Mouse (Mus musculus) MEL-GATA-1-ER (cell line): Measurements from ENCODE around the gene Gtf2h2.
A peak's percentile ranks its signal among the peaks of the same experiment; 100 is the strongest.
"Not testable (repeated sequence)": the region's sequence is repeated elsewhere in the genome, so short reads cannot be mapped to it uniquely, and the experiment has no call there.

Experiments
- DNase-seq: peaks from one replicate; pipeline ENCODE4 v3.0.0-alpha.2; 2012; ENCODE audit warnings: low read depth; ENCODE audit errors: extremely low read depth

Gtf2h2 gene

GRCm38 (mm10) chr13:100492061-100492787 is at the start of gene Gtf2h2:
Gene Gtf2h2 (minus strand): TSS chr13:100492579.
- DNase-seq: peak; percentile 63

- DNase-seq: no peak
These were observed 43.8 kb upstream of the Gtf2h2 start for GRCm38 (mm10) chr13:100536149-100536548.

DNA sequence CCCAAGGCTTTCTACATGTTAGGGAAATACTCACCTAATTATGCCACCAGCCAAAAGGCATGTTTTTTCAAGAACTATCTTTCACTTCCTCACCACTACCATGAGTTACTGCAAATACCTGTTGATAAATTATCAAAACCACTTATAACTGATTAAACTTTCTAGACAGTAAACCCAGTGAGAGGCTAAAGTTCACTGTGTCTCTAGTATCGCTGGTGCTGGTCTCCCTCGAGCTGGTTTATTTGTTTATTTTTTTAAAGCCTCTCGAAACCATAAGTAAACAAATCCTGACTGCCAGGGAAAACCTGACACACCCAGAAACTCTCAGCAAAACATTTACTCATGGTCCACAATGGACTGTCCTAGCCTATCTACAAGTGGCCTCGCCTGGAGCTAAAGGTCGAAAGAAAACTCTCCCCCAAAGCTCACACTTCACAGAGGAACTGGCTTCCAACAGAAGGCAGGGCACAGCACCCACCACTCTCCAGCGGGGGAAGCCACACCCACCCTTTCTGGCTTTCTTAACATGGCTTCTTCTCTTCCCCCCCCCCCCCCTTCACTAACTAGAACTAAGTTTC is 40.5 kb upstream of the Gtf2h2 start:
- DNase-seq: no peak

DNA sequence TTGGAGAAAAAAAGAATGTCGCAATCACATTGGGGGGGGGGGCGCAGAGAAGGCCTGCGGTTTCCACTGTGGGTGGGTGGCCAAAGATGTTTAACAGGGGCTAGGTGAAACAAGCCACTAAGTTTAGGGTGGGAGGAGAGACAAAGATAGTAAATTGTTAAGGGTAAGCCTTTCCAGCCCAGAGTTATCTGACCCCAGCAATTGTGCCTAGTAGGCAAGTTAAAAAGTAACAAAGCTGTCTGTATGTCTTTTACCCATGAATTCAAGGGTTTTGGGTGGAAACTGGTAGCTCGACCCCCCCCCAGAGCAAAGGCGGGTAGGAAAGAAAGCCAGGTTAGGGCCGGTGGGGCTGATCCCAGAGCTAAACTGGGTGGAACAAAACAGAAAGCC is 34.3 kb upstream of the Gtf2h2 start:
- DNase-seq: no peak

DNA sequence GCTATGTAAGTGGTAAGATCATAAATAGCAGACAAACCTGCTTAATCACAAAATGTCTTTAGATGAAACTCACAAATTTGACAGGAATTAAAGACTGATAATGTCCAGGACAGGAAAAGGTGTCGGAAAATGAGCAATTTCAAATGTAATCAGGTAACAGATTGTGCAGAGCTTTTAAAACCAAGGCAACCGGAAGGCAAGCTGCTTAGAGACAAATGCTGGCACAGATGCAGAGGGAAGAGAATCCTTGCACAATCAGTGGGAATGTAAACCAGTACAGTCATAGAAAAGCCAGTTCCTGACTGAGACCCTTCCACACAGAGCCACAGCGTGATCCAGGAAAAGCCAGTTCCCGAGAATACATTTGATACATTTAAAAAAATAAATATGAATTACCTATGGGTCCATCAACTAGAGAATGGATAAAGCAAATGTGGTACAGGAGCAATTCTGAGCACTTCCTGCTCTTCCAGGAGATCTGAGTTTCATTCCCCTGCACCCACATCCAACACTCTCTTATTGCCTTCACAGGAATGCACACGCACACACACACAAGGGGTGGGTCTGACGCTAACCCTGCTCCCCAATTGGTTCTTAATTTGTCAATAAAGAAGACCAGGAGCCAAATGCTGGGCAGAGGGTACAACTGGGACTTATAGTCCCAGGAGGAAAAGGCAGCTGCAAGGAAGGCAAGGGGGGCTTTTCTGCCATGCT is 33.7 kb upstream of the Gtf2h2 start:
- no peak for DNase-seq

DNA sequence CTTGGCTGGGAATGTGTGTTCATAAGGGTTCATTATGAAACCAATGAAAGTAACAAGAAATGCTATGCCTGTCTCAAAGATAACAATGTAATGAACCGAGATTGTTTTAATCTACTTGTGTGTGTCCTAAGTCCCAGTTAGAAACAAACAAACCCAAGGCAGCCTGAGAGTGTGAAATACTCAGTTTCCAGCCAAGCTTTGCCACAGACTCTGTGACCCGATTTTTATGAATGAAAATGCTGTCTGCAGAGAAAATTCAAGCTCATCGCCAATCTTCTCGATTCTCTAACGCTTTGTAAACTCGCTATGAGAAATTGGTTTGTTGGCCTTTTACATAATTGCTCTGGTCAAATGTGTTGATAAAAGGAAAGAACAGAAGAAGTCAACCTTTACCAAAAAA is 32.5 kb upstream of the Gtf2h2 start:
- DNase-seq: no peak

GRCm38 (mm10) chr13:100523698-100524097 is 31.3 kb upstream of the Gtf2h2 start:
- DNase-seq: no peak

GRCm38 (mm10) chr13:100521724-100522591 is 29.6 kb upstream of the Gtf2h2 start:
- no peak for DNase-seq

GRCm38 (mm10) chr13:100519162-100519561 is 26.8 kb upstream of the Gtf2h2 start:
- no peak for DNase-seq

DNA sequence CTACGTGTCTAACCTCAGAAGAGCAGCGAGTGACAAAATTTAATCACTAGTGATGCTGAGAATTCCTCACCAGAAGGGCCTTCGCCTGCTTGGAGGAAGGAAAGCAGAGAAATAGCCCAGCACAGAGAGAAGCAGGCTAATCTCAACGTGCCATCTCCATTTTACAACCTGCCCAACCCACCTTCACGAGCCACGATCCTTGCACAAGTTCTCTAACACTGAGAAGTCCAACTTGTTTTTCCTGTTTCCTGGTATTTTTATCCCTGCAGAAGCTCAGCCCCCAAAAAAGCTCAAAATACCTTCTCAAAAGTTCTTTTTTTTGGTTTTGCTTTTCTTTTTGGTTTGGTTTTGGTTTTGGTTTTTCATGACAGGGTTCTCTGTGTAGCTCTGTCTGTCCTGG is 25.8 kb upstream of the Gtf2h2 start:
- no peak for DNase-seq

DNA sequence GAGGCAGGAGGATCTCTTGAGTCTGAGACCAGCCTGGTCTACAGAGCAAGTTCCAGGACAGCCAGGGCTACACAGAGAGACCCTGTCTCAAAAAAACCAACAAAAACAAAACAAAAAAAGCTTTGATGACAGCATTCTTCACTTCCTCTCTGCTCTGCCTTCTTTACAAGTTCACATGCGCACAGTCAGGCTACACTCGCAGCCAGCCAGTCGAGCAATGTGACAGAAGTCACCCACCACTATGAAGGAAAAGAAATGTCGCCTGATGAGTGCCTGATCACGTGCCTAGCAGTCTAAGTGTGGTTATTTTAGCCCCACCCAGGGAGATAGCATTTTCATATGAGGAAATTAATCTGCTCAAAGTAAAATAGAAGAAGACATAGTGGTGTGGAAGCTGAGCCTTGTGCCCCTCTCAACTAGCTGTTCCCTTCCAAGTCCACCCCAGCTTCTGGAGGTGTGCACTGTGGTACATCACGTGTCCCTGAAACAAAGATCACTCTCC is 25.3 kb upstream of the Gtf2h2 start:
- DNase-seq: no peak

DNA sequence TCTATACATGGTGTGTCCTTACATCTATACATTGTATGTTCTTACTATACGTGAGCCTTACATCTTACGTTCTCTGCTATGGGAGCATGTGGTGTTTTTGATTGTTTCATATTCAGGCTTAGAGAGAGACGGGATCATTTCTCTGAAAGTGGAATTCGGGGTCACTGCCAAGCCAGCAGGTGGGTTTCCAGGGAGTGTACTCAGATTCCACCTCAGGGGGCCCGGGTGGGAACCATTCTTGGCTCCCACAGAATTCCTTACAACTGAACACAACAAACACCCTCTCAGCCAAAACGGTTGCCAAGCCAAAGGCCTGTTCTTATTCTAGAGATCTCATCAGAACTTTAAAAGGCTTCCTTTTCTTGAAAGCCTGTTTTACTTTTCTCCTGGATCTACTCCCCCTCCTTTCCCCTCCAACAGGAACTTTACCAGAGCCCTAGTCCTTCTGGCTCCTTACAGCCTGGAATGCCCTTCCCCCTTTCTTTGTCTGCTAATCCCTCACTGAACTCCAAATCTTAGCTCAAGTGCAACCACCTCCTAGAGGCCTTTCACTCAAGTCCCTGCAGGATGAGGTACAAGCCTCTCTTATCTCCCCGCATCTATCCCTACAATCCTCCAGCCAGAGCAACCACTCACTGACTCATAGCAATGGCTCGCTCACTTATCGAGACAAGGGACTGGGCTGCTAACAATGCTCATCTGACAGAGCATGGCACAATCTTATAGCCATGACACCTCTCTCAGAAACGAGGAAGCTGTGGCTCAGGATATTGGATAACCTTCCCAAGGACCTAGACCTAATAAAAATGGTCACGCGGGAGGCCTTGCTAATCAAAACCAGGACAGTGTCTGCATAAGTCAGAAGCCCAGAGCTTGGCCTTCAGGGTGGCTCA is 24.1 kb upstream of the Gtf2h2 start:
- DNase-seq: no peak

GRCm38 (mm10) chr13:100512792-100513191 is 20.4 kb upstream of the Gtf2h2 start:
- peak; percentile 12 for DNase-seq

GRCm38 (mm10) chr13:100511860-100512364 is 19.5 kb upstream of the Gtf2h2 start:
- peak; percentile 10 for DNase-seq

DNA sequence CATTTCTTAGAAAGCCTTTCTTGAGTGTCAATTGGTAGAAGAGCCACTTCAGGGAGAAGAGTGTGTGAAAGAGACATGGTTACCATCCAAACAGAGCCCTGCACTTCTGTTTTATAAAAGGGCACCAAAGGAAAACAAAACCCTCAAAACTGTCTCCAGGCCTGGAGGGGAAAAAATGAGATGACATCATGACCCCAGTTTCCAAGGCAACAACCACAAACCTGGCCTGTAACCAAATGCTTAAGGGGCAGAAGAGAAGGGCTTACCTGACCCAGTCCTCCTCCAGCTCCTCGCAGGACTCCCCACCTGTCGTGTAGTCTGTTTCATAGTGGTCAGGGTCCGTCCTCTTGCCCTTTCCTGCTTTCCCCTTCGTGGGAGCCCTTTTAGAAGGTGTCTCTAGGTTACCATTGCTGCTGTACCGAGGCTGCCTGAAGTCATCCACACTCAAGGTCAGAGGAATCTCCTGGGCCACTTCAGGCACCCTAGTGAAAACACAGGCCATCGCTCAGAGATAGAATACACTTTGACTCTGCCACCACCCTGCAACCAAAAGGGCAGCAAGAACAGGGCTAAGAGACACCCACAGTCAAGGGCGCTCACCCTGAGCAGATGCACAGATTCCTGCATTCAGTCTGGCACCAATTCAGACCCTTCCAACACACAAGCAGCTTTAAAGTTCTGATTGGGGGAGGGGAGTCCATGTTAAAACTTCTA is 18.9 kb upstream of the Gtf2h2 start:
- no peak for DNase-seq

DNA sequence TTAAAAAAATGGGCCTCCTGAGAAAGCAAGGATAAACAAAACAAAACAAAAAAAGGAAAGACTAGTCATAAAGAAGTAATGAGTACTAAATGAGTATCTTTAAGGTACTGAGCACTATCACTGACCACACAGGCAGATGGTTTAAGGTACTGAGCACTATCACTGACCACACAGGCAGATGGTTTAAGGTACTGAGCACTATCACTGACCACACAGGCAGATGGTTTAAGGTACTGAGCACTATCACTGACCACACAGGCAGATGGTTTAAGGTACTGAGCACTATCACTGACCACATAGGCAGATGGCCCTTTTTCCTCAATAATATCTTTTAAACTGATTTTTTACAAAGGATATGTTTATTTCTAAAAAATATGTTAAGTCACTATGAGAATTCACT is 7.2 kb upstream of the Gtf2h2 start:
- DNase-seq: not testable (repeated sequence)

DNA sequence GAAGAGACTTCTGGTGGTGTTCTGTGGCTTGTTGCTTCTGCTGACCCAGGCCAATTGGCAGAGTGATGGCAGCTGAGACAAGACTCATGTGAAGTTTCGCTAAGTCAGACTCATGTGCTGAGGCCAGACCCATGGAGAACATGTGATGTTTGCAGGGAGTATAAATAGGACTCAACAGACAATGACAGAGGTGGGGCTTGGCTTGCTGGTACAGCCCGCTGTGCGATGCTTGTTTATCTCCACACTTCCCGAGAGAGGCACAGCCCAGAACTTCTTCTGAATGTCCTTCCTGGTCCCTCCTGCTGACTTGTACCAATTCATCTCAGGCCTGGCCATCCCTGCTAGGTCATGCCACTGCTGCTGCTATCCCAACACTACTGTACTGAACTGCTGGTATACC is 3.0 kb upstream of the Gtf2h2 start:
- DNase-seq: no peak

DNA sequence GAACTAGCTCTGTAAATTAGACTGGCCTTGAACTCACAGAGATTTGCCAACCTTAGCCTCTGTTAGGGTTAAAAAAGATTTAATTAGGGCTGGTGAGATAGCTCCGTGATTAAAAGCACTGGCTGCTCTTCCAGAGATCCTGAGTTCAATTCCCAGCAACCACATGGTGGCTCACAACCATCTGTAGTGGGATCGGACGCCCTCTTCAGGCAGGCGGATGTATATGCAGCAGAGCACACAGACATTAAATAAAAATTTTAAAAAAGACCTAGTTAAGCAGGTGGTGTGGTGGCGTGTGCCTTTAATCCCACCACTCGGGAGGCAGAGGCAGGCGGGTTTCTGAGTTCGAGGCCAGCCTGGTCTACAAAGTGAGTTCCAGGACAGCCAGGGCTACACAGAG is 2.0 kb upstream of the Gtf2h2 start:
- DNase-seq: not testable (repeated sequence)

GRCm38 (mm10) chr13:100493313-100493712 is 934 bp upstream of the Gtf2h2 start:
- DNase-seq: no peak

GRCm38 (mm10) chr13:100491623-100492022 is 756 bp downstream of the Gtf2h2 start:
- DNase-seq: no peak
